Mouse (Mus musculus): ENCODE data around the gene Tbcb.
A peak's percentile ranks its signal among the peaks of the same experiment; 100 is the strongest.
"Not testable (repeated sequence)": the region's sequence is repeated elsewhere in the genome, so short reads cannot be mapped to it uniquely, and the experiment has no call there.

Tbcb gene

DNA sequence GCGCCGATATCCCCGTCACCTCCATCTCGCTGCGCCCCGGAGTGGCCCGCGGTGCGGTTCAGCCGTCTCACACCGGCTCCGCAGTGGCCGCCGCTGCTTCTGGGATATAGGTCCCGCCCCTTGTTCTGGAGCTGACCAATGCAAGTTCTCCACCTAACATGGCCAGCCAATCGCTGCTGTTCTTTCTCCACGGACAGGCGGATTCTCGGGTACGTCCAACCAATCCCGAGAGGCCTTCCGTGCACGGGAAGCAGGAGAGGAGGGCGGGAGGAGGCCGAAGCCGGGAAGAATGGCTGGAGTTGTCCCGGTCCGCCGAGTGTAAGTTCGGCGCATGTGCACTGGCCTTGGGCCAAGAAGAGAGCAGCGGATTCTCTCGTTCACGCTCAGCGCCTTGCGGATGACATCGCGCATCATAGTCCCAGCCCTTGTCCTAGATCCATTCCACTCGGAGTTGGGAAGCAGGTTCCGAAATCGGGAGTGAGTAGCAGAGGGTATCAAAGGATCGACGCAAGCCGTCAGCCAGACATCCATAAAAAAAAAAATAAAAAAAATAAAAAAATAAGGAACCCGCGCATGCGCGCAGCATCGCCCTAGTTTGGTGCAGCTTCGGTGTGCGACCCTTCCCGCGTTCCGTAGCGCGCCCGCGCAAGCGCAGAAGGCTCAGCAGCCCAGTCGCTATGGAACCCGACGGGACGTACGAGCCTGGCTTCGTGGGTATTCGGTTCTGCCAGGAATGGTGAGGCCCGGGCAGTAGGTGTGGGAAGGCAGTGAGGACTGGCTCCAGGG, at the start of gene Tbcb, which contains the start of gene Polr2i:
Tbcb (minus strand) TSS at position 604 of the 786 bp plus-strand sequence.
Polr2i (plus strand) TSS at position 280 of the 786 bp plus-strand sequence.
- DNase-seq (ENCODE audit: low spot score) = peak; percentile 99

DNA sequence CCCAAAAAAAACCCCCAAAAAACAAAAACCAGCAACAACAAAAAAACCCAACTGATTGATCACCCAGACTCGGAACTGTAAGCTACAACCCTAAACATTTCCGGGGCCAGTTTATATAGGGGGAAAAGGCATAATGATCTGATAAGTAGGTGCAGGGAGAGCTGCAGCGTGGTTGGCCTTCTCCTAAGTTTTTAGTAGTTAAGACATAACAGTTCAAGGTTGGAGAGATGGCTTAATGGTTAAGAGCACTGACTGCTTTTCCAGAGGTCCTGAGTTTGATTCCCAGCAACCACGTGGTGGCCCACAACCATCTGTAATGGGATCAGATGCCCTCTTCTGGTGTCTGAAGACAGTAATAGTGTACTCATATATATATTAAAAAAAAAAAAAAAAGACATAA, 49.5 kb upstream of the Tbcb start:
- DNase-seq (ENCODE audit: low spot score) = no peak

DNA sequence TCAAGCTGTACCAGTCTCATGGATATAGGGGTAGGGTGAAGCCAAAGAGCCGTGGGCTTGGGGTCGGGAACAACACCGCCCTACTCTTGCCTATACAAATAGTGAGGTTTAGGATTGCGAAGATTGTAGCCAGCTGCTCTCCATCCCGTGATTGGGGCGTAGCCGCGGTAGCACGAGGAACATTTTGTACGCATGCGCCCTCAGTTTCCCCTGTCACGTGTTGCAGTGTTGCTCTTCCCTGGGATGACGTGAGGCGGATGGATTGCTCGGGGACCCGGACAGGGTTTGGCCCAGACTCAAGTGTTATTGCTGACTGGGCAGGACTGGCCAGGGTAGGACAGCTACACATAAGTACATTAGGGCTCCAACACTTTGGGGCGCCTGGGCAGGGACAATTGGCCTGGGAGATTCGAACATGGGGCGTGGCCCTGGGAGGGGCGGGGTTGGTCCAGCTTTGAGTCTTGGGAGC, 48.6 kb upstream of the Tbcb start:
- DNase-seq (ENCODE audit: low spot score) = peak; percentile 83

DNA sequence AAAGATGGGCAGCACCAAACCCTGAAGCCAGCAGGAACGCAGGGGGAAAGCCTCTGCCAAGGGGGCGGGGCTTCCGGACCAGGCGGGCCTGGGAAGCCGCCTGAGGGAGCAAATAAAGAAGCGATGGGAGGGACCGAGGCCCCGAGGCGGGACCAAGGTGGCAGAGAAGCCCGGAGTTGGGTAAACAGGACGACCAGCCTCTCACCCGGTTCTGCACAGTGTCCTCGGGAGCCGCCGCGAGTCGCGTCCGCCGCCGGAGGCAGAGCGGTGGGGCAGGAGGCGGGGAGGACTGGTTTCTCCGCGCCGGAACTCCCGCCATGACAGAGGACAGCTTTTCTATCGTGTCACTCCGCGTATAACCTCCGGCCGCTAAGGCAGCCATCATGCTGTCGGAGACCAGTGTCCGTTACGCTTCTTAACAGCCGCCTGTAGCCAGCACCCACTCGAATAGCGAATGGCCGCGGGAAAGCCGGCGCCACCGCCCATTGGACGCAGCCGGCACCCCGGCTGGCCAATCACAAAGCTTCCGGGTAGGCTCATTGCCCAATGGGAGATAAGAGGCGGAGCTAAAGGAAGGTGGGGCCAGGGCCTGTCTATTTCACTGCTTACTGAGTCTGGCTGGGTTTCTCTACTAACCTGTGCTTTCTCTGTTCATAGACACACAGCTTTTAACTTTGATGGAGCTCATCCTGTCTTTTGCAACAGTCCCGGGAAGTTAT, 48.0 kb upstream of the Tbcb start, which contains the start of the genes Thap8 and Wdr62:
Thap8 (plus strand) TSS at position 144 of the 719 bp plus-strand sequence.
Wdr62 (minus strand) TSS at position 469 of the 719 bp plus-strand sequence.
- DNase-seq (ENCODE audit: low spot score) = peak; percentile 86

DNA sequence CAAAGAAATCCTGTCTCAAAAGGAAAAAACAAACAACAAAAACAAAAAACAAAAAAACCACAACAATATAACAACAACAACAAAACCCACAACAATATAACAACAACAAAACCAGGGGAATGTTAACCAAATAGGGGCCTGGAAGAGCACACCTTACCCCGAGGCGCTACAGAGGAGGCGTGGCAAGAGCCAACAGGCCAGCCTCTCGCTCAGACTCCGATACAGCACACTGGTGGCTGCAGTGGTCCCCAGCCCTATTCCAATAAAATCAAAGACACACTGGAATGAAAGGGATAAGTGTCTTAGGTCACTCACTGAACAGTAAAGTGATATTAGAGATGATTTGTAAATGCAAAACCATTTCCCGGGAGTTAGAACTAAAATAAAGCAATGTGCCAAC, 47.5 kb upstream of the Tbcb start:
- DNase-seq (ENCODE audit: low spot score) = no peak

DNA sequence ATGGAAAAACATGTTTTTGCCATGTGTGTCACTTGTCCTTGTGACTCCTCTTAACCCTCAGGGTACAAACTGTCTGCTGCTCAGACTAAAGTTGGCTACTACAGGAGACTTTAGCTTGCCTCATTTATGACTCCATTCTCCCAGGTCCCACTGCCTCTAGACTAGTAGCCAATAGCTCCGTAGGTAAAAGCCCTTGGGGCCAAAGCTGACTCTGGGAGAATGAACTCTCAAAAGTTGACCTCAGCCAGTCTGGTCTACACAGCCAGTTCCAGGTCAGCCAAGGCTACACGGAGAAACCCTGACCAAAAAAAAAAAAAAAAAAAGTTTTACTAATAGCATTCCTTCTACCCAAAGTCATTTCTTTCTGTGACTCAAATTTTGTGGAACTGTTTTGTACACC, 46.8 kb upstream of the Tbcb start:
- no peak for DNase-seq (ENCODE audit: low spot score)

DNA sequence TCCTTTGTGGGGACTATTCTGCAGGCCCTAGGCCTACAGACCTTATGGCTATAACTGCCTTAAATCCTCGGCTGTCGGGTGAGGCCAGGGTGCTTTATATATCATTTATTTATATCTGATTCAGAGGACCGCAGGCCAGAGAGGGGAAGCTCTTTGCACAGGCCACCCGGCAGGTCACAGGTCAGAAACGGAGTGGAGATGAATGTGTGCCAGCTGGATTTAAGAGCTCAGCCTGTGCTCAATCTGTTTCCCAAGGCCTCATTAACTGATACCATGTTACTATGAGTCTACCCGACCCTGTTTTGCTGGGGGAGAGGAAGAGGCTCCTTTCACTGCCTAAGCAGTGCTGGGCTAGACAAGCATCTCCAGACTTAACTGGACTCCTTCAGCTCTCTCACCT, 42.3 kb upstream of the Tbcb start:
- no peak for DNase-seq (ENCODE audit: low spot score)

DNA sequence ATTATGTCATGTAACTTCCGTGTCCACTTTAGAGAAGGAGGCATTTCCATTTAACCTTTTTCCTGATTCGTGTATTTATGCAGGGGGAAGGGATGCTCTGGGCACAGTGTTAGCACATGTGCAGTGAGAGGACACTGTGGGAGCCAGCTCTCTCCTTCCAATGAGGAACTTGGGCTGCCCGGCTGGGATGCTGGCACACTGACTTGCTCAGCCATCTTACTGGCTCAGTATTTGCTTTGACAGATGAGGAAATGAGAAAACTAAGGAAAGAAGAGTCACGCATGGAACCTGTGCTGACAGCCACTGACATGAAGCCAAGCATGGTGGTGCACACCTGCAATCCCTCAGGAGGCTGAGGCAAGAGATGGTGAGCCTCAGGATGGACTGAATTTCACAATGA, 37.6 kb upstream of the Tbcb start:
- DNase-seq (ENCODE audit: low spot score) = no peak

DNA sequence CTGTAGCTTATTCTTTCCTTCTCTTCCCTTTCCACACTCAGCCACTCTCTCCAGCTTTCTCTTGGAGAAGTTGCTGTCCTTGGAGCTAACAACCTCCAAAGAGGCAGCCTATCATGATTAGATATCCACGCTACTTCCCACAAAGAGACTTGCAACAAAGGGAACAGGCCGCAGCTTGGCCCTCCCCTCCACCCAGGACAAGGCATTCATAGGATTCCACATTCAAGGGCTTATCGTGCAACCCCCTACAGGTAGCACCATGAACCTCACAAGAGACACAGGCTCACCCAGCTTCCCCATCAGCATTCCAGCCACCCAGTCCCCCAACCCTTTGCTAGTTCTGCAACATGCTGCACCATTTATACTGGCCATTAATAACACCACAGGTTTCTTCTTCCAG, 34.7 kb upstream of the Tbcb start:
- DNase-seq (ENCODE audit: low spot score) = no peak

DNA sequence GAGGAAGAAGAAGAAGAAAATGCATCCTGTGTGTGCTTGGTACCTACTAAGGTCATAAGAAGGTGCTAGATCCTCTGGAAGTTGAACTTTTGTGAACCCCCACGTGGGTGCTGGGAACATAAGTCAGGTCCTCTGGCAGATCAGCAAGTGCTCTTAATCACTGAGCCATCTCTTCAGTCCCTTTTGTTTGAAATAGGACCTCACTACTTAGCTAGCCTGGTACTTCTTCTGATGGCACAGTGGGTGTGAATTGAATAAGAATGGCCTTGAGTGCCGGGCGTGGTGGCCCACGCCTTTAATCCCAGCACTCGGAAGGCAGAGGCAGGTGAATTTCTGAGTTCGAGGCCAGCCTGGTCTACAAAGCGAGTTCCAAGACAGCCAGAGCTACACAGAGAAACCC, 33.9 kb upstream of the Tbcb start:
- no peak for DNase-seq (ENCODE audit: low spot score)

DNA sequence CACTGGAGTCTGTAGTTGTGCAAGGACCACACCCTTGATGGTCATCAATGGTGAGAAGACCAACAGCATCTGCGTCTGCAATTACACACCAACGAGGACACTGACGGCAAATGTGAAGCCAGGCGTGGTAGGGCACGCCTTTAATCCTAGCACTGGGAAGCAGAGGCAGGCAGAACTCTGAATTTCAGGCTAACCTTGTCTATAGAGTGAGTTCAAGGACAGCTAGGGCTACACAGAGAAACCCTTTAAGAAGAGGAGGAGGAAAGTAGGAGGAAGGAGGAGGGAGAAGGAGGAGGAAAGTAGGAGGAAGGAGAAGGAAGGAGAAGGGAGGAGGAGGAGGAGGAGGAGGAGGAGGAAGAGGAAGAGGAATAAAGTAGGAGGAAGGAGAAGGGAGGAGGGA, 33.5 kb upstream of the Tbcb start:
- no peak for DNase-seq (ENCODE audit: low spot score)

DNA sequence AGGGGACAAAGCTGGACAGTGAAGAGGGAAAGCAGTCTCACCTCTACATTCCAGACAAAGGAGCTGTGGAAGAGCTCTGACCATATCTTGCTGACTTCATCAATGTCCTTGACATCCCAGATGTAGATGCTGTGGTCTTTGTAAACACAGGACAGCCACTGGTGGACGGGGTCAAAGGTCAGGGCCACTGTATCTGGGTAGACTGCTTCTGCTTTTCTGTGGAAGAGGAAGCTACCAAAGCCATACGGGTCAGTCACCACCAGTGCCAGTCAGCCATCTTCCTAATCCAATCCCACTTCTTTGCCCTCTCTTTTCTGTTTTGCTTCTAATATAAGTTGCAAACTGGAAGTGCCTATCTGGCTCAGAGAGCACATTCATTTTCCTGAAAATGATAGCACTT, 33.0 kb upstream of the Tbcb start:
- DNase-seq (ENCODE audit: low spot score) = peak; percentile 28

DNA sequence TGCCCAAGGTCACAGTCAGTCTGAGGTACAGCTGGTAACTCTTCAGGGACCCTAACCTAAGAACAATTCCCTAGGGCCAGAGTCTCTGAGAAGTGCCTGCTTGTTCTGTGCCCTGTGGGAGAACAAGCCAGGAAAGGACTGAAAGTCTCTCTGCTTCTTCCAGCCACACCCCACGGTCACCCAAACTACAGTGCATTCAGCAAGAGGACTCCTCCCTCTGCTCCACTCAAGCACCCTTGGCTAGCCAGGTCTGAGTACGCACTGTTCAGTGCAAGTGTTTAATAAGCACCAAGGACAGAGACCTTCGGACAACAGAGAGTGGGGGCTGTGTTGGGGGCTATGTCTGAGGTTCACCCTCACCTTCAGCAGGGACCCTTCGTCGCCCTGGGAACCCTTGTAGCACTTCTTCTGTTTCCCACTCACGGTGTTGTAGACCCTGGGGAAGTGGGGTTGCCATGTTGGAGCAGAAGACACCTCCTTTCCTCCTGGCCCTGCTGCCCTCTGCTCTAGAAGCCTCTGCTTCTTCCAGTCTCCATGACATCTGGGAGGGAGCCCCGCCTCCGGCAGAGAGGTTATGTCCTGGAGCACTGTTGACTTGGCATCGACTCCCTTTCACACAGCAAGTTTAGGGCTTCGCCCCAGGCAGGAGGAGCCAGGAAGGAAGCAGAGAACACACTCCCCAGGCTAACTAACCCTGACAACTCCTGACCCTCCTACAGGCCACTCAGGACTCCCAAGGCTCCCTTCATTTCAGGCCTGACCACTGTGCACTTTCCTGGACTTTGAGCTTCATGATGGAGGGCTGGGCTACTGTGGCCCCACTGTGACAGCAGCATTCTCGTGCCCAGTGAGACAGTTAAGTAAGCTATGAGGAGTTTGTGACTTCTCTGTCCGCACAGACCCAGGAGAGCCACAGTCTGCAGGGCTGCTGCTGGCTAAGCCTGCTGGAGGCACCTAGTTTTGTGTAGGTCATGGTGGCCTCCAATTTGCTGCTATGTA, 20.2 kb upstream of the Tbcb start:
- peak; percentile 53 for DNase-seq (ENCODE audit: low spot score)

DNA sequence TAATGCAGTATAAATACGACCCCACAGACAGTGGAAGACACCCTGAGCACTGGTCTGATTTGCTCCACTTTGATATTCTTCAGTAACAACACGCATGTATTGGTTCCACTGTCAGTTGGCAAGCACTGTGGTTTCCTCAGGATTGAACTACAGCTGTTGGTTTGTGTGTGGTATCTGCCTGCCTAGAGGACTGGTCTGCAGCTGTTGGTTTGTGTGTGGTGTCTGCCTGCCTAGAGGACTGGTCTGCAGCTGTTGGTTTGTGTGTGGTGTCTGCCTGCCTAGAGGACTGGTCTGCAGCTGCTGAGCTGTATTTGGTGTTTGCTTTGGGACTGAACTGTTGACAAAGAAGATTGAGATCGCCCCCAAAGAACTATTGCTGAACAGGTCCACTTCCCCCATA, 5.3 kb upstream of the Tbcb start:
- DNase-seq (ENCODE audit: low spot score) = not testable (repeated sequence)

DNA sequence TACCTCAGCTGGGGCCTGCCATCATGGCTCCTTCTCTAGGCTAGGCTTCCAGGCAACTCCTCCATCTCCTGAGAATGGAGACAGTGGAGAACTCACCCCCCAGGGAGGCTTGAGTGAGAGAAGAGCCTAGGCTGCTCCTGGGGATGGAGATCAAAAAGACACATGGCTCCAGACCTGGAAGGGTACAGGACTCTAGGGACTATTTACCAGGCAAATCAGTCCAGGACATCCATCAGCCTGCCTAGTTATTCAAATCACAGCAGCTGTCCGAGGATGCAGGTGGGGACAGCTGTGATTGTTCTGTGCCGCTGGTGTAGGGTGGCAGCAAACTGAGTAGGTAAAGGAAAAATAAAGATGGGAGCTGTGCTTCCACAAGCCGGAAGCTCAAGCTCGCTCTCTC, 3.6 kb upstream of the Tbcb start, which contains the start of gene Ovol3:
Ovol3 (minus strand) TSS at position 101 of the 400 bp plus-strand sequence.
- no peak for DNase-seq (ENCODE audit: low spot score)

DNA sequence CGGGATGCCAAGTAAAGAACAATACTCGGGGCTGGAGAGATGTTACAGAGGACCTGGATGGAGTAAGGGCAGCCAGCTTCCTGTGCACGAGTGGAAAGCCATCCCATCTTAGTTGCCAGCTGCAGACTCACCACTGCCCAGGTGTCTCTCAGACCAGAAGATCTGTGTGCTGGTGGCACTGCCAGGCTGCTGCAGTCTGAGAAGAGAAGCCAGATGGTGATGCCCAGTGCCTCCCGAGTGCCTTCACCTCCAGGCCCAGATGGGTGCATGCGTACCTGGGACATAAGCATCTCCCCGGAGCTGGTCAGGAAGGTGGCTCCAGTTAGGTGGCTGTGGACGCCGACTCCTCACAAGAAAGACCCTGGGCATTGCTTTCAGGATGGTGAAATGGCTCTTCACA, 3.0 kb upstream of the Tbcb start:
- DNase-seq (ENCODE audit: low spot score) = no peak

DNA sequence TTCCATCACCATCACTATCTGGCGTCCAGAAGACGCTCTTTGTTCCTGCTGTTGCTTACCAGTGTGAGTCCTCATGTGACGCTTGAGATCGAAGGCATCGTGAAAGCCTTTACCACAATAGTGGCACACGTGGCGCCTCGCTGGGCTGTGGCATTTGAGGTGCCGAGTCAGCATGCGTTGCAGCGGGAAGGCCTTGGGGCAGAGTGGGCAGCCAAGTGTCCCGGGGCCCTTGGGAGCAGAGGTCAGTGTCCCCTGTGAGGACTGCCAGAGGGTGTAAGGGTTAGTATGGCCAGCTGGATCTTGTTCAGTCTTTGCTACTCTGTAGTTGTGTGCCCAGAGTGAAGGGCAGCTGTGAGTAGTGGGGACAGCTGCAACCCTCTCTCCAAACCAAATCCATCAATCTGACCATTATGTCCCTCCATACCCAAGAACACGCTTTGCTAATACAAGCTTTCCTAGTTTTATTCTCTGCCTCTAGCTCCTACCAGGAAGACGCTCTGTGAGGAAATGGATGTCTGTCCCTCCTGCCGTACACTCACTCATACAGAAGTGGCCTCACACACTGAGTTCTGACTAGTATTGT, 2.3 kb upstream of the Tbcb start:
- no peak for DNase-seq (ENCODE audit: low spot score)

DNA sequence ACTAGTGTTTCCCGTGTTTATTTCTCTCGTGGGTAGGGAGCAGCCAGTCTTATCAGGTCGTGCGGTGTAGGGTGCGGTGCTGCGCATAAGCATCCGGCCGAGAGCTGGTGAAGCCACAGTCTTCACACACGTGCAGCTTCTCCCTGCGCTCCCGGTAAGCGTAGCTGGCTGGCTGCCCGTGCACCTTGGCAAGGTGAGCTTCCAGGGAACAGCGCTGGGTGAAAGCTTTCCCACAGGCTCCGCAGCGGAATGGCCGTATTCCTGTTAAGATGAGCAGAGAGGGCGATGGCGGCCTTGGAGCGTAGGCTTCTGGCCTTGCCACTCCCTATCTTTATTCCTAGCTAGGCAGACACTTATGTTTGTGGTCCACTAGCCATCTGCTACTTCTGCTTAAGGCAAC, 1.3 kb upstream of the Tbcb start:
- DNase-seq (ENCODE audit: low spot score) = no peak

DNA sequence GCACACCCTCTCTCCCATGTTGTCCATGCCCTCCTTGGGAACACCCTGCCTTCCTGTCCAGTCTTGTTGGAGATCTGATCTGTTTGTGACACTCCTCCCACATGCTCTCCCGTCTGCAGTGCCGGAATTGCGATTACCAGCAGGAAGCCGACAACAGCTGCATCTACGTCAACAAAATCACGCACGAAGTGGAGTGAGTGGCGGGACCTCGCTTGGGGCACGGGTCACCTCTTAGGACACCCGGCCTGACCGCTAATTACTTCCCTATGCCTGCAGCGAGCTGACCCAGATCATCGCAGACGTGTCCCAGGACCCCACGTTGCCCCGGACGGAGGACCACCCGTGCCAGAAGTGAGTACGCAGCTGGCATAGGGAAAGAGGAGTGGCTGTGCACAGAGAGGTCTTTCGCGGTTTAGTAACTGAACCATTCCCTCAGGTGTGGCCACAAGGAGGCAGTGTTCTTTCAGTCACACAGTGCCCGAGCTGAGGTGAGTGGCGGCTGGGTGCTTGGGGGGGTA, 618 bp upstream of the Tbcb start:
- peak; percentile 53 for DNase-seq (ENCODE audit: low spot score)

DNA sequence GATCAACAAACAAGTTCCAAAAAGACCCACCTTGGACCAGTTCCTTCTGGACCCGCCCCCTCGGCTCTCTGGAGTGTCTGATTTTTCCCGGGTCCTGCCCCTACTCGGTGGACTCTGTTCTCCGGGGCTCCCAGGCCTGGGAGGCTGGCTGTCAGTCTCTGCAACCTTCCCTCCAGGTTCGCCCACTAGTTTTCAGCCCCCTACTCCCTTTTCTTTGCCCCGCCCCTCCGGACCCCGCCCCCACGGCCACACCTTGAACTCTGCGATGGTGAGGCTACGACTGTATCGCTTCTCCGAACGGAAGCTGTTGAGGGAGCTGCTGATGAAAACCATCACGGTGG, 774 bp downstream of the Tbcb start:
- DNase-seq (ENCODE audit: low spot score) = no peak

DNA sequence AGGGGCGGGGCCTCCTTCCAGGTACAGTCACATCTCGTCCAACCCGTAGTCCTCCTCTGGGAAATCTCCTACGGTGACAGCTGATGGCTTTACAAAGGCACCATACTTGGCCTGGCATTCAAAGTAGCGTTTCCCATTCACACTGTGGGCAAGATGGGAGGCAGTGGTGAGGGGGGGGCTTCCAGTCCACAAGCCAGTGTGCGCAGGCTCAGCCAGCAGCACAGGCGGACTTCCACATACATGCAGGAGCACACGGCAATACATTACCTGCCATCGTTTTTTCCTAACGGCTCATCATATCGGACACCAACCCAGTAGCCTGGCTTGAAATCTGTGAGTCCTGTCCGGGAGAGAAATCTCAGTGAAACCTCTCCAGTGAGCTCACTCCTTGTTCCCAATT, 7.9 kb downstream of the Tbcb start:
- DNase-seq (ENCODE audit: low spot score) = no peak
